Mouse (Mus musculus) lung, embryonic 16.5 days (tissue): ENCODE measurements around the gene Psme3. TPM values are rescaled to one million over a fixed set of nuclear protein-coding genes. Genes with fewer than 3 reads are reported as not detected.
"Not testable (repeated sequence)": the region's sequence is repeated elsewhere in the genome, so short reads cannot be mapped to it uniquely, and the experiment has no call there.

Experiments used
- ATAC-seq: fragments of 200-750 bp; cut with Nextera tagmentation; 2 replicates; pipeline ENCODE4 v1.8.0; 2017; ENCODE audit warnings: low read depth, mild to moderate bottlenecking, moderate library complexity
- H3K27ac ChIP-seq: fragments of 300-500 bp; sonication (generic); 2 replicates; pipeline ENCODE4 v1.5.1; 2014; ENCODE audit warnings: mild to moderate bottlenecking, control low read depth, low read length
- H3K27me3 ChIP-seq: fragments of 300-500 bp; sonication (generic); 2 replicates; pipeline ENCODE4 v1.6.1; 2014; ENCODE audit warnings: low read depth, low read length, mixed read lengths; ENCODE audit not compliant: control insufficient read depth, insufficient read depth
- H3K36me3 ChIP-seq: fragments of 300-500 bp; sonication (generic); 2 replicates; pipeline ENCODE4 v1.6.1; 2014; ENCODE audit warnings: low read length; ENCODE audit not compliant: control insufficient read depth, insufficient read depth
- H3K4me1 ChIP-seq: fragments of 300-500 bp; sonication (generic); replicated peaks from 2 replicates; pipeline ENCODE4 v1.6.1; 2014; ENCODE audit warnings: low read length, mixed read lengths; ENCODE audit not compliant: control insufficient read depth, insufficient read depth
- H3K4me2 ChIP-seq: fragments of 300-500 bp; sonication (generic); 2 replicates; pipeline ENCODE4 v1.6.1; 2014; ENCODE audit warnings: low read depth, low read length, control low read depth
- H3K4me3 ChIP-seq: fragments of 300-500 bp; sonication (generic); 2 replicates; pipeline ENCODE4 v1.5.1; 2014; ENCODE audit warnings: mild to moderate bottlenecking, low read length, control low read depth
- H3K9ac ChIP-seq: fragments of 300-500 bp; sonication (generic); 2 replicates; pipeline ENCODE4 v1.6.1; 2014; ENCODE audit warnings: low read length, control low read depth
- H3K9me3 ChIP-seq: fragments of 300-500 bp; sonication (generic); 2 replicates; pipeline ENCODE4 v1.6.1; 2016; ENCODE audit warnings: low read length; ENCODE audit not compliant: control insufficient read depth
- WGBS: fragments of 180-500 bp; shearing (Covaris S2); extraction: QIAGEN DNeasy Blood & Tissue Kit; methylation state at CpG from one replicate; pipeline ENCODE4 v1.1.7; 2014; 5-methylcytosine and 5-hydroxymethylcytosine counted together
- polyA plus RNA-seq: library from polyadenylated mRNA; unstranded; fragments of >200 nt; fragmentation: Nextera tagmentation; extraction: Ambion mirVana; gene quantifications from 2 replicates; pipeline ENCODE4 v1.2.1, GENCODE M21; 2015

Gene Psme3
- polyA plus RNA-seq, 1 experiment from 2014 or later: 101 TPM

DNA sequence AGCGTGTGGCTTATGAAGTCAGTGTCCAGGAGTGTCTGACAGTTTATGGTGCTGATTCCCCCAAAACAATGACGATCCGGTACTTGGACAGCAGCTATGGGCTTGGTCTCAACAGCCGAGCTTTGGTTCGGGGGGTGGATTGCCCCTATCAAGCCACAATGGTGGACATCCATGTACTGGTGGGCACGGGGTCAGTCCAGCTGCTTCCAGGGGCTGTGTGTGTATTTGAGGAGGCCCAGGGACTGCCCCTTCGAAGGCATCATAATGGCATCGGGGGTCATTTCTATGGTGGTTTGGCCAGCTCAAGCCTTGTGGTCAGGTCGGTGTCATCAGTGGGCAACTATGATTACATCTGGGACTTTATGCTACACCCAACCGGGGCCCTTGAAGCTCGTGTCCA, 10.1 kb downstream of the Psme3 start:
- Histone ChIP-seq H3K27me3 (no peaks in the 10 kb centered on the region), H3K36me3 (peaks cover 34% of the 10 kb centered on the region), H3K4me1 (no peaks in the 10 kb centered on the region), H3K27ac (no peak overlapping the region), H3K9me3 (no peaks in the 10 kb centered on the region), H3K4me3 (no peak overlapping the region), H3K9ac (no peak overlapping the region), H3K4me2 (no peak overlapping the region)
- WGBS: 82% methylated on average over 11 of the region's 11 CpGs
- ATAC-seq: no peak

GRCm38 (mm10) chr11:101327311-101327710, 11.3 kb downstream of the Psme3 start:
- Histone ChIP-seq H3K36me3 (peaks cover 24% of the 10 kb centered on the region), H3K4me2 (no peak overlapping the region), H3K4me3 (no peak overlapping the region), H3K27ac (no peak overlapping the region), H3K9ac (no peak overlapping the region), H3K9me3 (no peaks in the 10 kb centered on the region), H3K4me1 (no peaks in the 10 kb centered on the region), H3K27me3 (no peaks in the 10 kb centered on the region)
- WGBS: 38% methylated on average over 3 of the region's 3 CpGs
- ATAC-seq: no peak

DNA sequence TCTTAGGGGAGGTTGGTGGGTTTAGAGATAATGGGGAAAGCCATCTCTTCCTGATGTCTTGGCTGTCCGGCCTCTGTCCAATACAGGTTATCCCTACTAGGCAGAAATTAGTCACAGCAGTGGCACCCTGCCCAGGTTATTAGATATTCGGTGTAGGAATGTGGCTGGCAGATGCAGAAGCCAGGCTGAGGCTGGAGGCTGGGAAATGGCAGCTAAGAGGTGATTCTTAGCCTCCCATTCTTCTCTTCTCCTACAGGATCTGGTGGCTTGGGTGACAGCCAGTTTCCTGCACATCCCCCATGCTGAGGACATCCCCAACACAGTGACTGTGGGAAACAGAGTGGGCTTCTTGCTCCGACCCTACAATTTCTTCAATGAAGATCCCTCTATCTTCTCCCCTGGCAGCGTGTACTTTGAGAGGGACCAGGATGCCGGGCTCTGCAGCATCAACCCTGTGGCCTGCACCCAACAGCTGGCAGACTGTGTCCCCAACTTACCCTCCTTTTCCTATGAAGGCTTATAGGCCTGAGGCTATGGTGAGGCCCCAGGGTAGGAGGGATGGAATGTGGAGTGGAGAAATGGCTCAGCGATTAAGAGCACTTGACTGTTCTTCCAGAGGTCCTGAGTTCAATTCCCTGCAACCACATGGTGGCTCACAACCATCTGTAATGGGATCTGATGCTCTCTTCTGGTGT, 13.1 kb downstream of the Psme3 start:
- no peaks in the 10 kb centered on the region for H3K27me3 ChIP-seq
- H3K36me3 ChIP-seq: peaks cover 15% of the 10 kb centered on the region
- no peak overlapping the region for H3K4me3 ChIP-seq
- H3K27ac ChIP-seq: no peak overlapping the region
- H3K4me2 ChIP-seq: no peak overlapping the region
- no peak for ATAC-seq
- 74% methylated on average over 6 of the region's 6 CpGs for WGBS
- no peaks in the 10 kb centered on the region for H3K4me1 ChIP-seq
- no peaks in the 10 kb centered on the region for H3K9me3 ChIP-seq
- no peak overlapping the region for H3K9ac ChIP-seq

GRCm38 (mm10) chr11:101330371-101330924, 14.4 kb downstream of the Psme3 start, which contains the start of gene Aoc3:
TSS of gene Aoc3 (plus strand) at chr11:101330605.
- H3K4me1 ChIP-seq: no peaks in the 10 kb centered on the region
- ATAC-seq: peak; percentile 19
- no peak within 1 kb of the TSS for H3K4me3 ChIP-seq
- 63% methylated on average over 7 of the region's 7 CpGs for WGBS
- no peak within 1 kb of the TSS for H3K9ac ChIP-seq
- H3K9me3 ChIP-seq: no peaks in the 10 kb centered on the region
- H3K27me3 ChIP-seq: no peaks in the 10 kb centered on the region
- 0 out of 2 replicates have a peak, but pooled peaks cover 4% of the 10 kb centered on the region for H3K36me3 ChIP-seq
- no peak within 1 kb of the TSS for H3K4me2 ChIP-seq
- peak within 1 kb of the TSS; percentile 25 for H3K27ac ChIP-seq

DNA sequence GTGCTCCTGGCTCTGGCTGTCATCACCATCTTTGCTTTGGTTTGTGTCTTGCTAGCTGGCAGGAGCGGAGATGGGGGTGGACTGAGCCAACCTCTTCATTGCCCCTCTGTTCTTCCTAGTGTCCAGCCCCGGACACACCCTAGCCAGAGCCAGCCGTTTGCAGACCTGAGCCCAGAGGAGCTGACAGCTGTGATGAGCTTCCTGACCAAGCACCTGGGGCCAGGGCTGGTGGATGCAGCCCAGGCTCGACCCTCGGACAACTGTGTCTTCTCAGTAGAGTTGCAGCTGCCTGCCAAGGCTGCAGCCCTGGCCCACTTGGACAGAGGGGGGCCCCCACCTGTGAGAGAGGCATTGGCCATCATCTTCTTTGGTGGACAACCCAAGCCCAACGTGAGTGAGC, 14.9 kb downstream of the Psme3 start:
- not testable (repeated sequence) for H3K27me3 ChIP-seq, H3K36me3 ChIP-seq, ATAC-seq, H3K4me2 ChIP-seq, H3K4me3 ChIP-seq, H3K9me3 ChIP-seq, H3K4me1 ChIP-seq, H3K9ac ChIP-seq
- peak overlapping the region; percentile 25 for H3K27ac ChIP-seq
- WGBS: 67% methylated on average over 5 of the region's 6 CpGs

DNA sequence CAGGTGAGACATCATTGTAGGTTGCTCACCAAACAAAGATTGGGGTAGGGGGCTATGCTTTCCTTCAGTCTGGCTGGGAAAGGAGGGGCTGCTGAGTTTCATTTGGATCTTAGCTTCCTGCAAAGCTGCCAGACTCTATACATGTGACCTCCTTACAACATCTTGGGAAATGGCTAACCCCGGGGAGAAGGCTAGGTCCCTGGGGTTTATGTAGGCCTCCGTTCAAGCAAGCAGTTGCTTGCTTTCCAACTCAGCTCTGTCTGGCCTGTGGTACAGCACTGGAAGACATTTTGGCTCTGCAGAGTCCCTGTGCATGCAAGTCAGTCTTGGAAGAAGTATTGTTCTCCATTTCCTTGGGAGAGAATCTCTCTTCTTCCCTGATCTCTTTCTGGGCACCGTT, 16.5 kb downstream of the Psme3 start:
- H3K4me3 ChIP-seq: 0 out of 2 replicates have a peak overlapping the region, but pooled peaks have one; percentile 6

GRCm38 (mm10) chr11:101334023-101334422, 18.0 kb downstream of the Psme3 start:
- Histone ChIP-seq H3K4me2 (peak overlapping the region; percentile 22; the same call in 1 of the 2 replicates), H3K9ac (no peak overlapping the region), H3K27me3 (no peaks in the 10 kb centered on the region), H3K9me3 (no peaks in the 10 kb centered on the region), H3K27ac (no peak overlapping the region), H3K36me3 (no peaks in the 10 kb centered on the region), H3K4me1 (peaks cover 5% of the 10 kb centered on the region), H3K4me3 (no peak overlapping the region)
- ATAC-seq: no peak
- 47% methylated on average over 10 of the region's 10 CpGs for WGBS

More for the DNA sequence above, 16.5 kb downstream of the Psme3 start:
- H3K9me3 ChIP-seq: no peaks in the 10 kb centered on the region
- H3K27ac ChIP-seq: no peak overlapping the region
- no peak overlapping the region for H3K4me2 ChIP-seq
- no peak overlapping the region for H3K9ac ChIP-seq
- H3K4me1 ChIP-seq: no peaks in the 10 kb centered on the region; the same call in 1 of the 2 replicates
- no peaks in the 10 kb centered on the region for H3K36me3 ChIP-seq
- H3K27me3 ChIP-seq: no peaks in the 10 kb centered on the region
- WGBS: 73% methylated on average over 3 of the region's 3 CpGs
- ATAC-seq: no peak

GRCm38 (mm10) chr11:101334516-101334915, 18.5 kb downstream of the Psme3 start:
- no peaks in the 10 kb centered on the region for H3K27me3 ChIP-seq
- no peaks in the 10 kb centered on the region for H3K36me3 ChIP-seq
- H3K9me3 ChIP-seq: no peaks in the 10 kb centered on the region
- H3K4me1 ChIP-seq: peaks cover 5% of the 10 kb centered on the region
- H3K27ac ChIP-seq: no peak overlapping the region
- no peak for ATAC-seq
- H3K4me2 ChIP-seq: no peak overlapping the region
- WGBS: 24% methylated on average over 6 of the region's 6 CpGs
- H3K9ac ChIP-seq: no peak overlapping the region
- H3K4me3 ChIP-seq: no peak overlapping the region

GRCm38 (mm10) chr11:101335685-101336084, 19.7 kb downstream of the Psme3 start:
- no peak overlapping the region for H3K4me2 ChIP-seq
- H3K27ac ChIP-seq: no peak overlapping the region
- H3K9me3 ChIP-seq: no peaks in the 10 kb centered on the region
- H3K36me3 ChIP-seq: no peaks in the 10 kb centered on the region
- no peak overlapping the region for H3K4me3 ChIP-seq
- no peaks in the 10 kb centered on the region for H3K27me3 ChIP-seq
- H3K4me1 ChIP-seq: peaks cover 5% of the 10 kb centered on the region
- ATAC-seq: no peak
- no peak overlapping the region for H3K9ac ChIP-seq
- 65% methylated on average over 9 of the region's 9 CpGs for WGBS
